Mouse (Mus musculus): ENCODE results near the gene Gm29554. TPM values are rescaled to one million over a fixed set of nuclear protein-coding genes. Genes with fewer than 3 reads are reported as not detected.

The Gm29554 gene
- polyA plus RNA-seq (2012; rRNA removed): not detected in 2 replicates

DNA sequence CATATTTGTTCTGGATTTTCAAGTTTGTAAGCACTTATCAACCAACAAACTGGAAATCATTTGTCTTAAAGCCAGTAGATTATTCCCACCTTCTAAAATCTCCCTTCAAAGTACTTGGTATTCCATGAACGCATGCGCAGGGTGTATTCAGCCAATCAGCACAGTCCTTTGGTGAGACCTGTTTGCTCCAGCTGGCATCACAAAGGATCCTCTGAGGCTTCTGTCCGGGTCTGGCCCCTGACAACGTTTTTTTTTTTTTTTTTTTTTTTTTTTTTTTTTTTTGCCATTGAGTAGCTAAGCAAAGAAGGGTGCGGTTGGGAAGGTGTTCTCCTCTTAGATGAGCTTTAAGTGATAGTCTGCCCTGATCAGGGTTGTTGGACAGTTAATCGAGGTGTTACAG, at the start of gene Gm29554:
Gene Gm29554, plus strand, starts transcription at position 301 of the 400 bp plus-strand sequence.

Other genes with a start within 250 kb of the Gm29554 start
- gene Gm20812, start 108.0 kb downstream of the Gm29554 start, polyA plus RNA-seq (2012; rRNA removed): not detected in 2 replicates